Mouse (Mus musculus) inflammation-experienced regulatory T-cells, adult 16 weeks (primary cell): ENCODE measurements around the gene Gm10643. TPM values are rescaled to one million over a fixed set of nuclear protein-coding genes. Genes with fewer than 3 reads are reported as not detected.

Experiments
- polyA plus RNA-seq: library from polyadenylated mRNA; unstranded; fragments of 100-300 nt; shearing (Covaris generic); gene quantifications from one replicate; pipeline ENCODE4 v1.2.1, GENCODE M21; 2017

Gm10643 gene
- 0.98 TPM for polyA plus RNA-seq

DNA sequence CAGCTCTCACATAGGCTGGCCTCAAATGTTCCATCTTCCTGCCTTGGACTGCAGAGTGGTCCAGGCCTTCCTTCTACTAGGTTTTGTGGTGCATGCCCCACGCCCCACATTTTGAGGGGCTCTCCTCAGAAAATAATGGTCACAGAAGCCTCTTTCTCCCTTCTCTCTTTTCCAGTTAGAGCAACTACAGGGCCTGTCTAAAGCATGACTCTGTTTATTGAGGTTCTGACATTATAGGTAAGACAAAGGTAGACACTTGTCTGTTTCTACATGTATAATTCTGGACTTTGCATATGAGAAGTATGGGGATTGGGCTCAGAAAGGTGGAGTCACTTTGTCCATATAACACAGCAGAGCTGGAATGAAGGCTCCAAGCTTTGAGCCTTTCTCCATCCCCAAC, at the start of gene Gm10643:
TSS of gene Gm10643 (minus strand) at position 101 of the 400 bp plus-strand sequence.

DNA sequence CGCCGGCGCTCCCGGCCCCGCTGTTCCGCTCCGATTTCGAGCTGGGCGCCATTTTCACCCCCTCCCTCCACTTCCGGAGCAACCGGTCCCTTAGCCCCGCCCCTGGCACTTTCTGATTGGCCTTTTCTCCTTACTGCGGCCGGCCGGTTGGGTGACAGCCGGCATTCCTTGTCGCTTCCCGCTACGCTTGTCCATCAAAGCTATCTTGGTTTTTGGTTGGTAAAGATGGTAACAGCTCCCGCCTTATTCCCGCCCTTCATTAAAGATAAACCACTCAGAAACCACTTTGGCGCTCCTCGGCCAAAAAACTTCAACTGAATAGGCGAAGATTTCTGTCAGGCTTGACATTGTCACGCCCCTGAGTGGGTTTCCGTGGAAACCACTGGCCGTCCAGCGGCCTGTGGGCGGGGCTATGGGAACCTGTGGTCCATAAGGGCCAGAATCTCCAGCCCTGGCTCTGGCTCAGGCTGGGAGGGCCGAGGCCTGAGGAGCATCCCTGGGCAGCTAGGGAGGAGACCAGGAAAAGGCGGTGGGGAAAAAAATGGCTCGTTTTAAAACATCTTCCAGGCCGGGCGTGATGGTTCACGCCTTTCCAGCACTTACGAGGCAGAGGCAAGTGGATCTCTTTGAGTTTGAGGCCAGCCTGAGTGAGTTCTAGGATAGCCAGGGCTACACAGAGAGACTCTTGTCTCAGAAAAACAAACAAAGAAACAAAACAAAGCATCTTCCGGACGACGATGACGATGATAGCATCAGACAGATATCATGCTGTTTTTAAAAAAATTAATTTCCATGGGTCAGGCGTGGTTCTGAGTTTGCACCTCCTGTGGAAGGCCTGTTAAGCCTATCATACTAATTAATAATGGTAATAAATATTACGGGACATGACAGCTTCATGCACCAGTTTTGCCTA, 40.0 kb upstream of the Gm10643 start, which contains the start of gene Dcaf15:
TSS of gene Dcaf15 (minus strand) at position 72 of the 913 bp plus-strand sequence.

DNA sequence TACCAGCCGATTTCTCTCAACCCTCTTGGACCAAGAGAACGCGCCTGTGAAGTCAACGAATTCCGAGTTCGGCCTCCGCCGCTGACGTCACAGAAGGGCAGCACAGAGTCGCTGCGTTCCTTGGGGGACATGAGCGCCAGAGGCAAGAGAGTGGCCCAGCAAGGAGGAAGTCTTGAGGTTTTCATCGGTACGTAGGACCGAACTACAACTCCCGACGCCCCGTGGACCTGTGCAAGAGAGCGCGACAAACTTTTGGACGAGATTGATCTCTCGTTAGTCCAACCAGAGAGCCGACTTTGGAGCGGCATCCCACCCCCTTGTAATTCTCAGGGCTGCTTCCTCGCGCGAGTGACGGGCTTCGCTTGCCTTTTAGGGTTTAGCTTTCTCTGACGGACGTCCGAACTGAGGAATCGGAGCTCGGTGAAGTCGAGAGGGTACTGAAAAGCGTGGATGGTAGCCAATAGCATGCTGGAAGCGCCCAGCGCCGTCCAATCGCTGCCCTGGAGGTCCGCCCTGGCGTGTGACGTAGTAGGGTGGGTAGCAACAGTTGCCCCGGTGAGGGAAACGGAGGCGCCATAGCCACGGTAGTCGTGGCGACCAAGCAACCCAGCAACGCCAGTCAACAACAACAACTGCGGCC, 1.5 kb upstream of the Gm10643 start, which contains the start of gene Rfx1:
TSS of gene Rfx1 (plus strand) at position 544 of the 640 bp plus-strand sequence.

DNA sequence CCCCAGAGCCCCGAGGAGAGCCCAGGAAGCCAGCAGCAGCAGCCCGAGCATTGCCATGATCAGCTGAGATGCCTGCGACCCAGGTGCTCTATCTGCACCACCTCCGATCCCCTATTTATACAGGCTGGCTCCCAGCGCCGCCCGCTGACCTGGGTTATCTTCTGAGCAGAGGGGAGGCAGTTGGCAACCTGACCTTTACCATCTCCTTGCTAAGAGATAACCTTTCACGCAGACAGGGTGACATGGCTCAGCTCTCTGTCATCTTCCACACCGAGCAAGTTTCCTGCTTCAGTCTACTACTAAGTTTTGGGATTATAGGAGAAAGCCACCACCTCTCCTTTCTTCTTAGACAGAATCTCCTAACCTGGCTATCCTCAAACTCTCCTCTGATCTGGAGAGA, 20.0 kb downstream of the Gm10643 start, which contains the start of gene Rln3:
TSS of gene Rln3 (minus strand) at position 101 of the 400 bp plus-strand sequence.

DNA sequence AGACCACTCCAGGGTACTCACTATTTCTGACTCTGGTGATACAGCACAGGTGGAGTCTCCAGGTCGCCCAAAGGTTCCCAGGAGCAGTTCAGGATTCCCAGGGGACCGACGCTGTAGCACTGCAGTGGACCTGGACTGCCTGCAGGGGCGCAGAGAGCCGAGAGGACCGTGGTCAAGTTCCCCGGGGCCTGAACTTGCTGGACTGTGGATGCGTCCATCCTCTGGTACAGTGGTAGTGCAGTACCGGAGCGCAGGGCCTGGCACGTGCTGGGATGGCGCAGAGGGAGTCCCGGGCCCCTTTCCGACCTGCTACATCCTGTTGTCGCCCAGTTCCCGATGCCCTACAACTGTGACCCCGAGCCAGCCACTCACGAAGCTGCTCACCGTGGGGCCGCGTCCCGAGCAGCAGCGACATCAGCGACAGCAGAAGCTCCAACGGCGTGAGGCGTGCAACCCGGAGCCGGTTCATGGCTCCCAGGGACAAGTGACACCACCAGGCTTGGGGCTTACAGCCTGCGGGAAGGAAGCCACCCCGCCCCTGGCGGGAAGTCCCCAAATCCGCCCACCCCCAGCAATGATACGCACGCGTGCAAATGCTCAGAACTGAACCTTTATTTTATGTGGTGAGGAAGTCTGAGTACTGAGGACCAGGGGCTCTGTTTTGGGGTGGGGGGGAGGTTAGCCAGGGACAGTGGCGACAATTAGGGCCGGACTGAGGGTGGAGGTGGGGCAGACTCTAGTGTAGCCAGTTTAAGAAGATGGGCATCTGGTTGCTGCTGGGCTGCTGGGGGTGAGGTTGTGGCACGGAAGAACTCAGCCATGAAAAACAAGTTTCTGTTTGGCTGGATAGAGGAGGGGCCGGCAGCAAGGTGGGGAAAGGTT, 22.6 kb downstream of the Gm10643 start, which contains the start of gene Il27ra:
TSS of gene Il27ra (minus strand) at position 524 of the 882 bp plus-strand sequence.

DNA sequence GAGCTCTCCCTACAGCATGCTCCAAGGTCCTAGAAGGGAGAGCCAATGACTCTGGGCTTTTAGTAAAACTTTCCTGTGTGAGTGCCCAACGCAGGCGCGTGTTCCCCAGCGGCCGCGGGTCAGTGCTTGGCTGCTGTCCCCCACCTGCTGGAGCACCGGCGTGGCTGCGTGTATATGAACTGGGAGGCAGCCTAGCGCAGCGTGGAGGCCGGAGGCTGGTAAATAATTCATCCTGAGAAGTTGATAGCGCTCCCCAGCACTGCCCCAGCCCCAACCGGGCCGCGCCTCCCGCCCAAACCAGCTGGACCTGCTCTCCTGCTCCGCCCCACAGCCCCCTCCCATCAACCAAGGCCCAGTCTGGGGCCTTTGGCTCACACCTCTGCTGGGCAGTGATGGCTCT, 43.8 kb downstream of the Gm10643 start, which contains the start of gene Palm3:
TSS of gene Palm3 (plus strand) at position 376 of the 400 bp plus-strand sequence.

Other genes starting within 250 kb of the Gm10643 start
- gene Adgrl1, start 165.0 kb downstream of the Gm10643 start, polyA plus RNA-seq, result 3.2 TPM
- gene Gm10644, start 109.9 kb downstream of the Gm10643 start, polyA plus RNA-seq, result 0.94 TPM
- 26.9 TPM for gene Asf1b, start 109.6 kb downstream of the Gm10643 start, polyA plus RNA-seq
- gene Prkaca, start 92.1 kb downstream of the Gm10643 start, polyA plus RNA-seq, result 2.1 TPM
- 1.5 TPM for gene Samd1, start 67.5 kb downstream of the Gm10643 start, polyA plus RNA-seq
- 1.2 TPM for gene 1700067K01Rik, start 63.6 kb downstream of the Gm10643 start, polyA plus RNA-seq
- gene 2210011C24Rik, start 53.0 kb downstream of the Gm10643 start, polyA plus RNA-seq, result 1.0 TPM
- gene Palm3, start 43.7 kb downstream of the Gm10643 start, polyA plus RNA-seq, result 4.5 TPM
- gene Il27ra, start 22.5 kb downstream of the Gm10643 start, polyA plus RNA-seq, result 435 TPM
- gene Rln3, start 20.1 kb downstream of the Gm10643 start, polyA plus RNA-seq, result 136 TPM
- 45.8 TPM for gene Rfx1, start 1.7 kb upstream of the Gm10643 start, polyA plus RNA-seq
- gene Dcaf15, start 39.6 kb upstream of the Gm10643 start, polyA plus RNA-seq, result 28.9 TPM
- gene Podnl1, start 60.9 kb upstream of the Gm10643 start, polyA plus RNA-seq, result 24.7 TPM
- 63.0 TPM for gene Cc2d1a, start 82.8 kb upstream of the Gm10643 start, polyA plus RNA-seq
- 2.4 TPM for gene 4930432K21Rik, start 82.9 kb upstream of the Gm10643 start, polyA plus RNA-seq
- not detected for gene Nanos3, start 120.1 kb upstream of the Gm10643 start, polyA plus RNA-seq
- 7.1 TPM for gene Zswim4, start 171.9 kb upstream of the Gm10643 start, polyA plus RNA-seq
- gene D8Ertd738e, start 184.6 kb upstream of the Gm10643 start, polyA plus RNA-seq, result 255 TPM
- 30.3 TPM for gene Mri1, start 192.2 kb upstream of the Gm10643 start, polyA plus RNA-seq
- 43.7 TPM for gene Ccdc130, start 205.2 kb upstream of the Gm10643 start, polyA plus RNA-seq